ENCODE assay signal across 12 mouse cellular contexts in the genomic region with DNA sequence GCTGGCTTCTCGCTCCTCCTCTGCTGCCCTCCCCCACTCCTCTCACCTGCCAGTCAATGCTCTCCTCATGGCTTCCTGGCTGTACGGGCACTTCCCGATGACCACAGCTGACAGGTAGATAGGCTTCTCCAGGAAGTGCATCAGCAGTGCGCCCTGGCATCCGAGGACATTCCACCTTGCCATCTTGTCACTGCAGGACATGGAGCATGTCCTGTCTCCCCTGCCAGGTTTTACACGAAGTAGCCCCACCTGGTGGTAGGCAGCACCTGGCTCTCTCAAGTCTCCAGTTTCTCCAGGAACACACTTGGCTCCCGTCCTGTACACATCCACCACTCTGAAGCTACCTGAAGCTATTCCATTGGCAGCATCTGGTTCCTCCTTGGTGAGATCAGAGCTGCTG. TPM values are rescaled to one million over a fixed set of nuclear protein-coding genes. Genes with fewer than 3 reads are reported as not detected.
A peak's percentile ranks its signal among the peaks of the same experiment; 100 is the strongest.
DNase-seq lines count a peak whose midpoint lies in the region; ATAC-seq and TF ChIP-seq lines count a peak whose summit lies in the region.
"Had no signal": no experiment of that assay in that cellular context is flagged by ENCODE, and none has a peak within 500 bp of the region (broad histone marks: within the 10 kb centered on the region; RNA-seq: fewer than 3 reads in every experiment).

No protein-coding gene starts in this region.

- H3K27me3 ChIP-seq in intestine, postnatal 0 days (replicated peaks; ENCODE audit: control insufficient read depth, insufficient read depth, low read length), result no peaks in the 10 kb centered on the region
- H3K27me3 ChIP-seq in intestine, embryonic 16.5 days (replicated peaks; ENCODE audit: control insufficient read depth, insufficient read depth, low read length), result no peaks in the 10 kb centered on the region
- no peaks in the 10 kb centered on the region for H3K27me3 ChIP-seq in E14TG2a.4 (ENCODE audit: insufficient read depth, low read length)
- no peaks in the 10 kb centered on the region for H3K27me3 ChIP-seq in forebrain, postnatal 0 days (ENCODE audit: insufficient read depth, low read length)
- H3K27me3 ChIP-seq: midbrain, embryonic 13.5 days had no signal

- DNase-seq in cerebellum, adult 9-10 months, result peak; percentile 80
- no peak for DNase-seq in layer of hippocampus, postnatal 25 days (ENCODE audit: extremely low spot score in 1 of 2, low spot score in 1 of 2)
- no peak for DNase-seq in gastrocnemius, adult 18-20 months (ENCODE audit: low spot score)
- no peak for DNase-seq in forebrain, postnatal 0 days
- DNase-seq: adrenal gland, postnatal 36 days; left cerebral cortex, postnatal 4 days had no signal

- WGBS in intestine, postnatal 0 days, result 70% methylated on average over 7 of the region's 7 CpGs
- 72% methylated on average over 7 of the region's 7 CpGs for WGBS in intestine, embryonic 16.5 days
- WGBS in forebrain, postnatal 0 days, result 82% methylated on average over 7 of the region's 7 CpGs

- peaks cover 23% of the 10 kb centered on the region; the same call in 1 of the 2 replicates for H3K36me3 ChIP-seq in intestine, postnatal 0 days (ENCODE audit: control insufficient read depth, insufficient read depth)
- no peaks in the 10 kb centered on the region for H3K36me3 ChIP-seq in intestine, embryonic 16.5 days (ENCODE audit: control insufficient read depth, insufficient read depth, low read length)
- H3K36me3 ChIP-seq in E14TG2a.4 (ENCODE audit: insufficient read depth, low read length), result peaks cover 95% of the 10 kb centered on the region
- H3K36me3 ChIP-seq in forebrain, postnatal 0 days (ENCODE audit: insufficient read depth), result peaks cover 31% of the 10 kb centered on the region

- no peaks in the 10 kb centered on the region for H3K4me1 ChIP-seq in intestine, postnatal 0 days (replicated peaks; ENCODE audit: control insufficient read depth, insufficient read depth, low read length)
- no peaks in the 10 kb centered on the region for H3K4me1 ChIP-seq in intestine, embryonic 16.5 days (ENCODE audit: control insufficient read depth, insufficient read depth, low read length)
- H3K4me1 ChIP-seq in E14TG2a.4 (replicated peaks; ENCODE audit: low read depth, low read length), result peaks cover 40% of the 10 kb centered on the region
- no peaks in the 10 kb centered on the region for H3K4me1 ChIP-seq in forebrain, postnatal 0 days (ENCODE audit: insufficient read depth)
- H3K4me1 ChIP-seq: midbrain, embryonic 13.5 days had no signal

- ATAC-seq in intestine, postnatal 0 days, result no peak
- ATAC-seq in intestine, embryonic 16.5 days, result no peak
- 0 out of 2 replicates have a peak, but pooled peaks have one; percentile 20 for ATAC-seq in megakaryocyte progenitor cell, adult 5-6 weeks (replicated peaks; ENCODE audit: poor library complexity)
- ATAC-seq in forebrain, postnatal 0 days, result no peak
- ATAC-seq: midbrain, embryonic 13.5 days had no signal

- no peak overlapping the region for H3K27ac ChIP-seq in intestine, postnatal 0 days (ENCODE audit: low read depth, low read length)
- H3K27ac ChIP-seq in intestine, embryonic 16.5 days (ENCODE audit: low read length), result no peak overlapping the region
- H3K27ac ChIP-seq in forebrain, postnatal 0 days (ENCODE audit: low read depth, low read length), result no peak overlapping the region
- H3K27ac ChIP-seq: midbrain, embryonic 13.5 days had no signal

- no peak overlapping the region for H3K9ac ChIP-seq in intestine, postnatal 0 days (ENCODE audit: low read depth, low read length)
- H3K9ac ChIP-seq in intestine, embryonic 16.5 days (ENCODE audit: low read depth, low read length), result no peak overlapping the region
- H3K9ac ChIP-seq in forebrain, postnatal 0 days, result no peak overlapping the region
- H3K9ac ChIP-seq: midbrain, embryonic 13.5 days had no signal

- no peaks in the 10 kb centered on the region for H3K9me3 ChIP-seq in intestine, postnatal 0 days (ENCODE audit: control insufficient read depth)
- no peaks in the 10 kb centered on the region for H3K9me3 ChIP-seq in intestine, embryonic 16.5 days (ENCODE audit: control insufficient read depth, low read length)
- no peaks in the 10 kb centered on the region for H3K9me3 ChIP-seq in E14TG2a.4 (ENCODE audit: low read length)
- H3K9me3 ChIP-seq in forebrain, postnatal 0 days (ENCODE audit: low read length), result no peaks in the 10 kb centered on the region
- H3K9me3 ChIP-seq: midbrain, embryonic 13.5 days had no signal

- H3K4me3 ChIP-seq in intestine, postnatal 0 days (ENCODE audit: low read depth, low read length), result no peak overlapping the region
- H3K4me3 ChIP-seq in intestine, embryonic 16.5 days (ENCODE audit: low read length), result no peak overlapping the region
- no peak overlapping the region for H3K4me3 ChIP-seq in E14TG2a.4 (replicated peaks; ENCODE audit: low read length)
- no peak overlapping the region for H3K4me3 ChIP-seq in forebrain, postnatal 0 days (ENCODE audit: low read depth, low read length)
- H3K4me3 ChIP-seq: midbrain, embryonic 13.5 days had no signal

- no peak overlapping the region for H3K4me2 ChIP-seq in intestine, postnatal 0 days (replicated peaks; ENCODE audit: low read depth)
- no peak overlapping the region for H3K4me2 ChIP-seq in intestine, embryonic 16.5 days (ENCODE audit: low read depth, low read length)
- H3K4me2 ChIP-seq in forebrain, postnatal 0 days (ENCODE audit: low read depth), result no peak overlapping the region
- H3K4me2 ChIP-seq: midbrain, embryonic 13.5 days had no signal

- TF ChIP-seq CTCF in intestine, postnatal 0 days (IDR thresholded peaks at IDR 0.05; ENCODE audit: low read depth), result peak; percentile 66
- TF ChIP-seq CTCF in E14TG2a.4 (conservative IDR thresholded peaks at IDR 0.05; ENCODE audit: low read length), result peak; percentile 58
- TF ChIP-seq CTCF in forebrain, postnatal 0 days (IDR thresholded peaks at IDR 0.05; ENCODE audit: low read depth), result no peak; the same call in none of the 2 replicates

RNA-seq across cellular contexts. Expression of gene Adat1, which starts 10.0 kb away (rescaled TPM):
- polyA plus RNA-seq in intestine, postnatal 0 days (2015; fragmentation: Nextera tagmentation; extraction: Ambion mirVana), result 1.2 and 1.4 TPM in 2 replicates
- polyA plus RNA-seq in intestine, embryonic 16.5 days (2015; fragmentation: Nextera tagmentation; extraction: Ambion mirVana), result 6.7 and 7.6 TPM in 2 replicates
- 3.0 and 6.1 TPM in 2 replicates for total RNA-seq in megakaryocyte progenitor cell, adult 5-6 weeks (2015)
- total RNA-seq in megakaryocyte progenitor cell, adult 5-6 weeks (2017), result 5.3 and 8.6 TPM in 2 replicates
- total RNA-seq in layer of hippocampus, postnatal 25 days (2021), result 1 to 10 TPM; 5.0 to 6.9 TPM
- total RNA-seq in gastrocnemius, adult 18-20 months (2021), result 1 to 10 TPM; 1.6 to 2.1 TPM
- total RNA-seq in forebrain, postnatal 0 days (2014; rRNA removed), result 4.5 TPM in 2 replicates
- 3.4 and 4.3 TPM in 2 replicates for polyA plus RNA-seq in forebrain, postnatal 0 days (2015; fragmentation: Nextera tagmentation; extraction: Ambion mirVana)

RNA-seq across cellular contexts. Expression of gene Kars, which starts 29.0 kb away (rescaled TPM):
- polyA plus RNA-seq in intestine, postnatal 0 days (2015; fragmentation: Nextera tagmentation; extraction: Ambion mirVana), result 63.7 and 69.2 TPM in 2 replicates
- polyA plus RNA-seq in intestine, embryonic 16.5 days (2015; fragmentation: Nextera tagmentation; extraction: Ambion mirVana), result 157 and 169 TPM in 2 replicates
- total RNA-seq in megakaryocyte progenitor cell, adult 5-6 weeks (2015), result 119 and 136 TPM in 2 replicates
- total RNA-seq in megakaryocyte progenitor cell, adult 5-6 weeks (2017), result 185 and 190 TPM in 2 replicates
- total RNA-seq in layer of hippocampus, postnatal 25 days (2021), result 10 to 100 TPM; 77.2 to 82.6 TPM
- 100 to 1,000 TPM; 135 TPM for total RNA-seq in gastrocnemius, adult 18-20 months (2021)
- 125 and 136 TPM in 2 replicates for total RNA-seq in forebrain, postnatal 0 days (2014; rRNA removed)
- 160 and 165 TPM in 2 replicates for polyA plus RNA-seq in forebrain, postnatal 0 days (2015; fragmentation: Nextera tagmentation; extraction: Ambion mirVana)

RNA-seq across cellular contexts. Expression of gene Terf2ip, which starts 29.1 kb away (rescaled TPM):
- polyA plus RNA-seq in intestine, postnatal 0 days (2015; fragmentation: Nextera tagmentation; extraction: Ambion mirVana), result 10.1 and 11.2 TPM in 2 replicates
- polyA plus RNA-seq in intestine, embryonic 16.5 days (2015; fragmentation: Nextera tagmentation; extraction: Ambion mirVana), result 18.4 and 20.0 TPM in 2 replicates
- total RNA-seq in megakaryocyte progenitor cell, adult 5-6 weeks (2015), result 11.5 and 12.9 TPM in 2 replicates
- 13.4 and 15.5 TPM in 2 replicates for total RNA-seq in megakaryocyte progenitor cell, adult 5-6 weeks (2017)
- 10 to 100 TPM; 35.5 to 40.0 TPM for total RNA-seq in layer of hippocampus, postnatal 25 days (2021)
- total RNA-seq in gastrocnemius, adult 18-20 months (2021), result 10 to 100 TPM in 1 of 2 experiments, 1 to 10 TPM in 1; 9.5 to 10.0 TPM
- 61.0 and 71.2 TPM in 2 replicates for total RNA-seq in forebrain, postnatal 0 days (2014; rRNA removed)
- 31.6 and 61.5 TPM in 2 replicates for polyA plus RNA-seq in forebrain, postnatal 0 days (2015; fragmentation: Nextera tagmentation; extraction: Ambion mirVana)

RNA-seq across cellular contexts. Expression of gene Gm6793, which starts 32.7 kb away (rescaled TPM):
- polyA plus RNA-seq in intestine, postnatal 0 days (2015; fragmentation: Nextera tagmentation; extraction: Ambion mirVana), result 0.21 and 0.29 TPM in 2 replicates
- polyA plus RNA-seq in intestine, embryonic 16.5 days (2015; fragmentation: Nextera tagmentation; extraction: Ambion mirVana), result 0.31 and 0.54 TPM in 2 replicates
- 0.17 TPM in 1 of 2 replicates, not detected in the other for total RNA-seq in megakaryocyte progenitor cell, adult 5-6 weeks (2015)
- total RNA-seq in megakaryocyte progenitor cell, adult 5-6 weeks (2017), result 0.14 and 0.33 TPM in 2 replicates
- not detected for total RNA-seq in layer of hippocampus, postnatal 25 days (2021)
- not detected for total RNA-seq in gastrocnemius, adult 18-20 months (2021)
- total RNA-seq in forebrain, postnatal 0 days (2014; rRNA removed), result not detected in 2 replicates
- 0.16 and 0.35 TPM in 2 replicates for polyA plus RNA-seq in forebrain, postnatal 0 days (2015; fragmentation: Nextera tagmentation; extraction: Ambion mirVana)
- total RNA-seq: ES-E14 had no signal

RNA-seq across cellular contexts. Expression of gene Gabarapl2, which starts 41.6 kb away (rescaled TPM):
- 298 and 308 TPM in 2 replicates for polyA plus RNA-seq in intestine, postnatal 0 days (2015; fragmentation: Nextera tagmentation; extraction: Ambion mirVana)
- 208 and 212 TPM in 2 replicates for polyA plus RNA-seq in intestine, embryonic 16.5 days (2015; fragmentation: Nextera tagmentation; extraction: Ambion mirVana)
- total RNA-seq in megakaryocyte progenitor cell, adult 5-6 weeks (2015), result 42.9 and 52.3 TPM in 2 replicates
- total RNA-seq in megakaryocyte progenitor cell, adult 5-6 weeks (2017), result 28.1 and 28.3 TPM in 2 replicates
- total RNA-seq in layer of hippocampus, postnatal 25 days (2021), result 100 to 1,000 TPM; 196 to 239 TPM
- total RNA-seq in gastrocnemius, adult 18-20 months (2021), result 100 to 1,000 TPM in 1 of 2 experiments, 10 to 100 TPM in 1; 91.4 to 110 TPM
- total RNA-seq in forebrain, postnatal 0 days (2014; rRNA removed), result 155 and 165 TPM in 2 replicates
- 484 and 489 TPM in 2 replicates for polyA plus RNA-seq in forebrain, postnatal 0 days (2015; fragmentation: Nextera tagmentation; extraction: Ambion mirVana)
